In the genomic region with DNA sequence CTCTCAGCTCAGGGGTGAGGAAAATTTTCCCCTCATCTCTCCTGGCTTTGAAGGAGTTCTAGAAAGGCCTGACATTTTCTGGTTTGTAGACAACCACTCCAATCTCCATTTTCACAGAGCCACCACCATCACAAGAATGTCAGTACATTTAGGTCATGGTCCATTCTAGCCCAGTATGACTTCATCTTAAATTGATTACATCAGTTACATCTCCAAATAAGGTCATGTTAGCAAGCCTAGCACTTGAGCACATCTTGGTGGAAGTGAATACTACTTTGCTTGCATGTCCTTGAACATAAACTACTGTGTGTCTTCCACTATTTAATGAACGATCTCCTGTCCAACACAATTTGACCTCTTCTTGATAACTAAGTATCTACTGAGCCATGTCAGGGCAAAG, we compare ENCODE assay signal across 19 mouse cellular contexts. TPM values are rescaled to one million over a fixed set of nuclear protein-coding genes. Genes with fewer than 3 reads are reported as not detected.
"Had no signal": no experiment of that assay in that cellular context is flagged by ENCODE, and none has a peak within 500 bp of the region (broad histone marks: within the 10 kb centered on the region; RNA-seq: fewer than 3 reads in every experiment).

No protein-coding gene starts in this region.

- H3K9me3 ChIP-seq: midbrain, embryonic 10.5 days; midbrain, embryonic 12.5 days; neural tube, embryonic 12.5 days had no signal

- H3K27me3 ChIP-seq: midbrain, embryonic 12.5 days; neural tube, embryonic 12.5 days had no signal

- H3K36me3 ChIP-seq: midbrain, embryonic 10.5 days; midbrain, embryonic 12.5 days; neural tube, embryonic 12.5 days had no signal

- ATAC-seq: midbrain, embryonic 16.5 days had no signal

- DNase-seq: lung, adult 18-20 months; lung, embryonic 14.5 days; lung, postnatal 14 days; lung, postnatal 4 days; midbrain, embryonic 14.5 days; retina, postnatal 1 day; right cerebral cortex, adult 18-20 months; right cerebral cortex, postnatal 25 days; right cerebral cortex, postnatal 4 days; spleen, adult 18-20 months; thymus, adult 18-20 months; thymus, postnatal 25 days; thymus, postnatal 4 days had no signal

- H3K27ac ChIP-seq: midbrain, embryonic 10.5 days; midbrain, embryonic 12.5 days; neural tube, embryonic 12.5 days had no signal

- H3K4me3 ChIP-seq: midbrain, embryonic 10.5 days; midbrain, embryonic 12.5 days; neural tube, embryonic 12.5 days had no signal

- H3K4me1 ChIP-seq: midbrain, embryonic 10.5 days; midbrain, embryonic 12.5 days; neural tube, embryonic 12.5 days had no signal

- H3K4me2 ChIP-seq: lung, embryonic 14.5 days; midbrain, embryonic 12.5 days; neural tube, embryonic 12.5 days had no signal

- H3K9ac ChIP-seq: lung, embryonic 14.5 days; midbrain, embryonic 12.5 days; neural tube, embryonic 12.5 days had no signal

RNA-seq across cellular contexts. Expression of a gene that starts 42.4 kb away (rescaled TPM):
- total RNA-seq: megakaryocyte-erythroid progenitor cell, adult 5-6 weeks; neutrophil, adult 5-6 weeks had no signal
